Mouse (Mus musculus) kidney, embryonic 15.5 days (tissue): Measurements from ENCODE around the gene Kif13a. TPM values are rescaled to one million over a fixed set of nuclear protein-coding genes. Genes with fewer than 3 reads are reported as not detected.

ENCODE experiments used
- ATAC-seq: fragments of 200-750 bp; cut with Nextera tagmentation; replicated peaks from 2 replicates; pipeline ENCODE4 v1.8.0; 2017; ENCODE audit warnings: moderate TSS enrichment; ENCODE audit not compliant: low FRiP score
- H3K27ac ChIP-seq: fragments of 300-500 bp; sonication (generic); 2 replicates; pipeline ENCODE4 v1.5.1; 2015; ENCODE audit warnings: mild to moderate bottlenecking, inconsistent platforms
- H3K27me3 ChIP-seq: fragments of 300-500 bp; sonication (generic); 2 replicates; pipeline ENCODE4 v1.6.1; 2015; ENCODE audit warnings: inconsistent platforms
- H3K36me3 ChIP-seq: fragments of 300-500 bp; sonication (generic); 2 replicates; pipeline ENCODE4 v1.6.1; 2015; ENCODE audit warnings: inconsistent platforms
- H3K4me1 ChIP-seq: fragments of 300-500 bp; sonication (generic); 2 replicates; pipeline ENCODE4 v1.6.1; 2015; ENCODE audit warnings: inconsistent platforms
- H3K4me2 ChIP-seq: fragments of 300-500 bp; sonication (generic); 2 replicates; pipeline ENCODE4 v1.6.1; 2015; ENCODE audit warnings: moderate library complexity, mild to moderate bottlenecking, inconsistent platforms
- H3K4me3 ChIP-seq: fragments of 300-500 bp; sonication (generic); replicated peaks from 2 replicates; pipeline ENCODE4 v1.5.1; 2015; ENCODE audit warnings: mild to moderate bottlenecking, inconsistent platforms
- H3K9ac ChIP-seq: fragments of 300-500 bp; sonication (generic); 2 replicates; pipeline ENCODE4 v1.6.1; 2015; ENCODE audit warnings: mild to moderate bottlenecking, inconsistent platforms
- H3K9me3 ChIP-seq: fragments of 300-500 bp; sonication (generic); replicated peaks from 2 replicates; pipeline ENCODE4 v1.6.1; 2016; ENCODE audit warnings: inconsistent platforms
- WGBS: fragments of 180-500 bp; shearing (Covaris S2); methylation state at CpG from one replicate; pipeline ENCODE4 v1.1.7; 2015; ENCODE audit warnings: mixed read lengths; 5-methylcytosine and 5-hydroxymethylcytosine counted together
- polyA plus RNA-seq: library from polyadenylated mRNA; unstranded; fragments of >200 nt; fragmentation: Nextera tagmentation; extraction: Ambion mirVana; gene quantifications from 2 replicates; pipeline ENCODE4 v1.2.1, GENCODE M21; 2015

Gene Kif13a
- polyA plus RNA-seq, 1 experiment from 2014 or later, result 14.3 TPM

DNA sequence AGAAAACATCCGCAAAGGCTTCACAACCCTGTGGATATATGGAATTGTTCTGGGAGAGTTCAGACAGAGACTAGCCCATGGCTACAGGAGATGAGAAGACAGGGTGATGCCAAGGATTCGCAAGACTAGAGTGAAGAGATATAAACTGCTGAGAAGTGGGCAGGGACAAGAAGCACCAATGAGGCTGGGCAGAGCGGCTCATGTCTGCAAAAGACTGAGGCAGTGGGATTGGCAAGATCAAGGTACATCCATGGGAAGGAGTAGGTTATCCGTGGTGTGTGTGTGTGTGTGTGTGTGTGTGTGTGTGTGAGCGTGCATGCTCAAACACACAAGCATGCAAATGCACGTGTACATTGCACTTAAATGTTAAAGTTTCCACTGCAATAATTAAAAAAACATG is 49.4 kb downstream of the Kif13a start:
- no peak overlapping the region for H3K4me3 ChIP-seq
- H3K27me3 ChIP-seq, result no peaks in the 10 kb centered on the region
- no peaks in the 10 kb centered on the region for H3K36me3 ChIP-seq
- ATAC-seq, result no peak
- peaks cover 18% of the 10 kb centered on the region for H3K4me1 ChIP-seq
- H3K27ac ChIP-seq, result no peak overlapping the region
- no peak overlapping the region for H3K9ac ChIP-seq
- no peaks in the 10 kb centered on the region for H3K9me3 ChIP-seq
- 83% methylated on average over 6 of the region's 6 CpGs for WGBS
- H3K4me2 ChIP-seq, result no peak overlapping the region

- Histone ChIP-seq H3K9ac (no peak overlapping the region), H3K27me3 (no peaks in the 10 kb centered on the region), H3K4me3 (no peak overlapping the region), H3K4me2 (no peak overlapping the region), H3K27ac (peak overlapping the region; percentile 20; the same call in 1 of the 2 replicates), H3K4me1 (peaks cover 8% of the 10 kb centered on the region; the same call in 1 of the 2 replicates), H3K9me3 (no peaks in the 10 kb centered on the region), H3K36me3 (no peaks in the 10 kb centered on the region)
- no peak for ATAC-seq
- WGBS, result 77% methylated on average over 4 of the region's 4 CpGs
Measured at GRCm38 (mm10) chr13:46877049-46877448, 52.6 kb downstream of the Kif13a start.

- no peaks in the 10 kb centered on the region for H3K36me3 ChIP-seq
- no peaks in the 10 kb centered on the region for H3K9me3 ChIP-seq
- H3K4me2 ChIP-seq, result no peak overlapping the region
- peaks cover 11% of the 10 kb centered on the region; the same call in 1 of the 2 replicates for H3K4me1 ChIP-seq
- H3K4me3 ChIP-seq, result no peak overlapping the region
- 59% methylated on average over 6 of the region's 6 CpGs for WGBS
- H3K9ac ChIP-seq, result no peak overlapping the region
- H3K27ac ChIP-seq, result no peak overlapping the region
- H3K27me3 ChIP-seq, result no peaks in the 10 kb centered on the region
- no peak for ATAC-seq
Measured at GRCm38 (mm10) chr13:46875377-46875776, 54.3 kb downstream of the Kif13a start.

DNA sequence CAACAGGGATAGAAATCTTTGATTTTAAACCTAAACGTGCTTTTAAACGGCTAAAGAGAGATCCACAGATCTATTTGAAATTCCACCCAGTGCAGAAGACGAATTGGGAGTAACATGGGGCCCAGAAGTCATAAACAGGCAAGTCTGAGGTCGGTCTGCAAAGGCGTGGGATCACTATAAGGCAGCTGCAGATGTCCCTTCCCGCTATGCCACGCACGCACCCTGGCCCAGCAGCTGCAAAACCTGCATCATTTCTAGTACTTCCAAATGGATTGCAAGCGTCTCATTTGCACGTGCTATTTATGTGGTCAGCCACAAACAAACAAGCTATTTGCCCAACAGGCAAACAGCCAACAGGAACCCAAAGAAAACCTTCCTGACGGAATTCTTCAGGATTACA is 56.9 kb downstream of the Kif13a start:
- no peak overlapping the region for H3K27ac ChIP-seq
- no peak overlapping the region for H3K4me3 ChIP-seq
- H3K27me3 ChIP-seq, result no peaks in the 10 kb centered on the region
- WGBS, result 83% methylated on average over 11 of the region's 11 CpGs
- H3K4me1 ChIP-seq, result peaks cover 11% of the 10 kb centered on the region; the same call in 1 of the 2 replicates
- H3K9me3 ChIP-seq, result no peaks in the 10 kb centered on the region
- no peak overlapping the region for H3K9ac ChIP-seq
- no peak overlapping the region for H3K4me2 ChIP-seq
- no peak for ATAC-seq
- H3K36me3 ChIP-seq, result no peaks in the 10 kb centered on the region

GRCm38 (mm10) chr13:46872194-46872593 is 57.5 kb downstream of the Kif13a start:
- H3K27ac ChIP-seq, result no peak overlapping the region
- H3K9ac ChIP-seq, result no peak overlapping the region
- H3K4me2 ChIP-seq, result no peak overlapping the region
- peaks cover 7% of the 10 kb centered on the region; the same call in 1 of the 2 replicates for H3K4me1 ChIP-seq
- 47% methylated on average over 6 of the region's 6 CpGs for WGBS
- H3K36me3 ChIP-seq, result no peaks in the 10 kb centered on the region
- H3K4me3 ChIP-seq, result no peak overlapping the region
- H3K27me3 ChIP-seq, result no peaks in the 10 kb centered on the region
- no peak for ATAC-seq
- H3K9me3 ChIP-seq, result no peaks in the 10 kb centered on the region

GRCm38 (mm10) chr13:46869464-46869863 is 60.2 kb downstream of the Kif13a start:
- WGBS, result 90% methylated on average over 13 of the region's 13 CpGs
- H3K9ac ChIP-seq, result no peak overlapping the region
- H3K36me3 ChIP-seq, result no peaks in the 10 kb centered on the region
- no peaks in the 10 kb centered on the region for H3K9me3 ChIP-seq
- H3K4me1 ChIP-seq, result peaks cover 7% of the 10 kb centered on the region; the same call in 1 of the 2 replicates
- H3K4me2 ChIP-seq, result no peak overlapping the region
- H3K27me3 ChIP-seq, result no peaks in the 10 kb centered on the region
- H3K27ac ChIP-seq, result no peak overlapping the region
- H3K4me3 ChIP-seq, result no peak overlapping the region
- no peak for ATAC-seq

DNA sequence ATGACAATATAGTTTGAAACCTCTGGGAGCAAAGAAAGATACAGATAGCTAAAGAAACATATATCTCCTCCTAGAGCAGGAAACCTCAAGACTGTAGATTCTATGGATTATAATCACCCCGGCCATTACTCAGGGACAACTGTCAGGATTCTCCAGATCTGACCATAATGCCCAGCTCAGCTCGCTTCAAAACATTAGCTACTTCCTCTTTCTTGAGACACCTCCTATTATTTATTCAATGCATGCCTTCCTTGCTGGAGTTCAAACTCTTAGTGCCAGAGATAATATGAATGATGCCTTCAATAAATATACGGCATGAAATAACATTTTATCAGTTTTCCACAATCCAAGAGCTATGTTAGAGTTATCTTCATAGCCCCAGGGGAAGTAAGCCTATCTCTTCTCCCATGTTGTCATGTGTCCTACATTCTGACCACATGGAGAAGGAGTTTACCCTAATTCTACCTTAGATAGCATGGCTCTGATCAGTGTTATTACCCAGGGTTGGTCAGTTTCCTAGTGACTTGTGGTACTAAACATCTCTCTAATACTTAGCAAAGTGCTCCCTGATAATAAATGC is 66.4 kb downstream of the Kif13a start:
- H3K27ac ChIP-seq, result no peak overlapping the region
- 83% methylated on average over 3 of the region's 3 CpGs for WGBS
- no peak overlapping the region for H3K9ac ChIP-seq

DNA sequence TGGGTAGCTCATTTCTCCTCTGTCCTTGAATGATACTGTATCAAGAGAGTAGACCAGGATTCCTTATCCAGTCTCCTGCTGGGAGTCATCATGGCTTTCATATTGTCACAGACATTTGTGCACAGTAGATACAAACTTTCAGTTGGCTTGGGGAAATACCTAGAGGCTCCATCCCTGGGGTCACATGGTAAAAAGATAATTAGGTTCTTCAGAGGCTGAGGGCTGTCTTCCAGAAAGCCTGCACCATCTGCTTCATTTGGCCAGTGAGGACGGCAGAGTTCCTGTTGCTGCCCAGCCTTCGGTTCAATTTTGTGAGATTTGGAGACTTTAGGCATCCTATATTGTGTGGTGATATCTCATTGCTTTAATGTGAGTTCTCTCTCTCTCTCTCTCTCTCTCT is 69.8 kb downstream of the Kif13a start:
- 94% methylated on average over 2 of the region's 2 CpGs for WGBS
- no peaks in the 10 kb centered on the region for H3K36me3 ChIP-seq
- ATAC-seq, result no peak
- H3K27me3 ChIP-seq, result no peaks in the 10 kb centered on the region
- H3K9me3 ChIP-seq, result no peaks in the 10 kb centered on the region
- 0 out of 2 replicates have a peak, but pooled peaks cover 5% of the 10 kb centered on the region for H3K4me1 ChIP-seq
- no peak overlapping the region for H3K27ac ChIP-seq
- H3K4me3 ChIP-seq, result no peak overlapping the region
- H3K9ac ChIP-seq, result no peak overlapping the region
- no peak overlapping the region for H3K4me2 ChIP-seq

More for the DNA sequence above, 66.4 kb downstream of the Kif13a start:
- H3K4me2 ChIP-seq, result no peak overlapping the region
- no peak for ATAC-seq
- no peaks in the 10 kb centered on the region for H3K27me3 ChIP-seq
- no peaks in the 10 kb centered on the region for H3K4me1 ChIP-seq
- no peak overlapping the region for H3K4me3 ChIP-seq
- H3K9me3 ChIP-seq, result no peaks in the 10 kb centered on the region
- no peaks in the 10 kb centered on the region for H3K36me3 ChIP-seq

- no peak overlapping the region for H3K9ac ChIP-seq
- no peak overlapping the region for H3K4me3 ChIP-seq
- H3K27ac ChIP-seq, result no peak overlapping the region
- no peaks in the 10 kb centered on the region for H3K36me3 ChIP-seq
- H3K9me3 ChIP-seq, result no peaks in the 10 kb centered on the region
- H3K4me2 ChIP-seq, result no peak overlapping the region
- no peaks in the 10 kb centered on the region for H3K27me3 ChIP-seq
- 0 out of 2 replicates have a peak, but pooled peaks cover 5% of the 10 kb centered on the region for H3K4me1 ChIP-seq
- 95% methylated on average over 2 of the region's 2 CpGs for WGBS
- ATAC-seq, result no peak
Measured at GRCm38 (mm10) chr13:46859173-46859572, 70.5 kb downstream of the Kif13a start.

DNA sequence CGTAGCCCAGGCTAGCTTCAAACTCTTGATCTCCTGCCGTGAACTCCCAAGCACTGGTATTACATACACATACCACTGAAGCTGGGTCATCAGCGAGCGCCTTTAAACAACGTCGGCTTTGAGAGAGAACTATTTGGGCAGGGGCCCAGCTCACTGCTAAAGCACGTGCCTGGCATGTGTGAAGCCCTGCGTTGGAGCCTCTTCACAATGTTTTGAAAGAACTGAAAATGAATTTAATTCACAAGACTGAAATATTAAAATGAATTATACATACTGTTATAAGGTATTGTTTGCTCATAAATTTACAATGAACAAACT is 70.9 kb downstream of the Kif13a start:
- Histone ChIP-seq H3K4me1 (0 out of 2 replicates have a peak, but pooled peaks cover 5% of the 10 kb centered on the region), H3K27ac (no peak overlapping the region), H3K4me2 (no peak overlapping the region), H3K4me3 (no peak overlapping the region), H3K9me3 (no peaks in the 10 kb centered on the region), H3K27me3 (no peaks in the 10 kb centered on the region), H3K36me3 (no peaks in the 10 kb centered on the region), H3K9ac (no peak overlapping the region)
- 86% methylated on average over 8 of the region's 8 CpGs for WGBS
- ATAC-seq, result no peak

- no peak overlapping the region for H3K27ac ChIP-seq
- ATAC-seq, result no peak
- no peak overlapping the region for H3K4me3 ChIP-seq
- H3K36me3 ChIP-seq, result no peaks in the 10 kb centered on the region
- no peak overlapping the region for H3K9ac ChIP-seq
- no peak overlapping the region for H3K4me2 ChIP-seq
- H3K9me3 ChIP-seq, result no peaks in the 10 kb centered on the region
- 0 out of 2 replicates have a peak, but pooled peaks cover 5% of the 10 kb centered on the region for H3K4me1 ChIP-seq
- no peaks in the 10 kb centered on the region for H3K27me3 ChIP-seq
- 93% methylated on average over 8 of the region's 8 CpGs for WGBS
Measured at GRCm38 (mm10) chr13:46858143-46858834, 71.4 kb downstream of the Kif13a start.

- no peak for ATAC-seq
Measured at GRCm38 (mm10) chr13:46854456-46854855, 75.2 kb downstream of the Kif13a start.

More at GRCm38 (mm10) chr13:46854456-46854855, 75.2 kb downstream of the Kif13a start:
- H3K4me3 ChIP-seq, result no peak overlapping the region
- H3K4me1 ChIP-seq, result 0 out of 2 replicates have a peak, but pooled peaks cover 5% of the 10 kb centered on the region
- no peak overlapping the region for H3K9ac ChIP-seq
- H3K4me2 ChIP-seq, result no peak overlapping the region
- H3K9me3 ChIP-seq, result no peaks in the 10 kb centered on the region
- 84% methylated on average over 5 of the region's 5 CpGs for WGBS
- H3K36me3 ChIP-seq, result no peaks in the 10 kb centered on the region
- H3K27ac ChIP-seq, result no peak overlapping the region
- H3K27me3 ChIP-seq, result no peaks in the 10 kb centered on the region
